Comparison of ENCODE assay signal across 8 mouse cellular contexts in genomic region chr7:58767257-58767656, GRCm38 (mm10).
DNase-seq lines count a peak whose midpoint lies in the region; ATAC-seq and TF ChIP-seq lines count a peak whose summit lies in the region.

No protein-coding gene starts in this region.

- 57% methylated on average over 6 of the region's 6 CpGs for WGBS in forebrain, embryonic 14.5 days
- 81% methylated on average over 6 of the region's 6 CpGs for WGBS in forebrain, embryonic 12.5 days
- 70% methylated on average over 6 of the region's 6 CpGs for WGBS in neural tube, embryonic 14.5 days
- WGBS in neural tube, embryonic 15.5 days: 74% methylated on average over 6 of the region's 6 CpGs
- 72% methylated on average over 6 of the region's 6 CpGs for WGBS in thymus, adult 2 months
- WGBS in kidney, embryonic 16.5 days: 83% methylated on average over 6 of the region's 6 CpGs

- H3K9ac ChIP-seq in forebrain, embryonic 14.5 days (ENCODE audit: low read length): no peak overlapping the region
- no peak overlapping the region for H3K9ac ChIP-seq in forebrain, embryonic 12.5 days
- no peak overlapping the region for H3K9ac ChIP-seq in neural tube, embryonic 14.5 days (replicated peaks; ENCODE audit: low read depth, low read length)
- no peak overlapping the region for H3K9ac ChIP-seq in neural tube, embryonic 15.5 days (replicated peaks)
- no peak overlapping the region for H3K9ac ChIP-seq in kidney, embryonic 16.5 days (replicated peaks; ENCODE audit: low read length)

- 0 out of 2 replicates have a peak, but pooled peaks cover 2% of the 10 kb centered on the region for H3K4me1 ChIP-seq in forebrain, embryonic 14.5 days (ENCODE audit: control insufficient read depth, insufficient read depth, low read length)
- no peaks in the 10 kb centered on the region for H3K4me1 ChIP-seq in forebrain, embryonic 12.5 days
- H3K4me1 ChIP-seq in neural tube, embryonic 14.5 days (ENCODE audit: control insufficient read depth, insufficient read depth, low read length): no peaks in the 10 kb centered on the region
- H3K4me1 ChIP-seq in neural tube, embryonic 15.5 days: peaks cover 7% of the 10 kb centered on the region; the same call in 1 of the 2 replicates
- H3K4me1 ChIP-seq in thymus, adult 2 months (replicated peaks; ENCODE audit: control insufficient read depth, insufficient read depth, low read length): peaks cover 18% of the 10 kb centered on the region
- H3K4me1 ChIP-seq in kidney, embryonic 16.5 days (ENCODE audit: insufficient read depth, low read length): no peaks in the 10 kb centered on the region

- H3K4me2 ChIP-seq in forebrain, embryonic 14.5 days (ENCODE audit: low read length): no peak overlapping the region
- H3K4me2 ChIP-seq in forebrain, embryonic 12.5 days: no peak overlapping the region
- no peak overlapping the region for H3K4me2 ChIP-seq in neural tube, embryonic 14.5 days (ENCODE audit: low read depth, low read length)
- H3K4me2 ChIP-seq in neural tube, embryonic 15.5 days: no peak overlapping the region
- no peak overlapping the region for H3K4me2 ChIP-seq in kidney, embryonic 16.5 days (replicated peaks; ENCODE audit: low read depth, low read length)

- no peak overlapping the region for H3K4me3 ChIP-seq in forebrain, embryonic 14.5 days (ENCODE audit: low read depth, low read length)
- H3K4me3 ChIP-seq in forebrain, embryonic 12.5 days (replicated peaks): no peak overlapping the region
- H3K4me3 ChIP-seq in neural tube, embryonic 14.5 days (ENCODE audit: low read depth, low read length): no peak overlapping the region
- H3K4me3 ChIP-seq in neural tube, embryonic 15.5 days (replicated peaks): no peak overlapping the region
- H3K4me3 ChIP-seq in thymus, adult 2 months (ENCODE audit: control insufficient read depth, insufficient read depth, low read length): no peak overlapping the region
- H3K4me3 ChIP-seq in kidney, embryonic 16.5 days (ENCODE audit: low read length): no peak overlapping the region

- peak; percentile 53 for DNase-seq in forebrain, embryonic 14.5 days (ENCODE audit: low spot score)
- peak; percentile 24 to 29 for DNase-seq in layer of hippocampus, postnatal 36 days
- peak; percentile 58 for DNase-seq in thymus, adult 2 months
- DNase-seq in urinary bladder, postnatal 10 days (ENCODE audit: low spot score): no peak

- no peak for TF ChIP-seq CTCF in thymus, adult 2 months (IDR thresholded peaks at IDR 0.05; ENCODE audit: borderline replicate concordance, control insufficient read depth, extremely low read depth, insufficient read depth, low read length, poor library complexity)

- no peak for TF ChIP-seq POLR2A in thymus, adult 2 months (IDR thresholded peaks at IDR 0.05; ENCODE audit: control insufficient read depth, extremely low read depth, insufficient read depth, low read length, poor library complexity)

- H3K36me3 ChIP-seq in forebrain, embryonic 14.5 days (ENCODE audit: control insufficient read depth, insufficient read depth, low read length): no peaks in the 10 kb centered on the region
- no peaks in the 10 kb centered on the region for H3K36me3 ChIP-seq in forebrain, embryonic 12.5 days (replicated peaks)
- no peaks in the 10 kb centered on the region for H3K36me3 ChIP-seq in neural tube, embryonic 14.5 days (ENCODE audit: control insufficient read depth, insufficient read depth, low read length)
- no peaks in the 10 kb centered on the region for H3K36me3 ChIP-seq in neural tube, embryonic 15.5 days
- no peaks in the 10 kb centered on the region for H3K36me3 ChIP-seq in thymus, adult 2 months (ENCODE audit: control insufficient read depth, insufficient read depth, low read length)
- no peaks in the 10 kb centered on the region for H3K36me3 ChIP-seq in kidney, embryonic 16.5 days (ENCODE audit: insufficient read depth, low read length)

- H3K9me3 ChIP-seq in forebrain, embryonic 14.5 days (replicated peaks; ENCODE audit: control insufficient read depth, low read length): no peaks in the 10 kb centered on the region
- no peaks in the 10 kb centered on the region for H3K9me3 ChIP-seq in forebrain, embryonic 12.5 days
- H3K9me3 ChIP-seq in neural tube, embryonic 14.5 days (ENCODE audit: control insufficient read depth, low read length): no peaks in the 10 kb centered on the region
- H3K9me3 ChIP-seq in neural tube, embryonic 15.5 days (replicated peaks): no peaks in the 10 kb centered on the region
- H3K9me3 ChIP-seq in kidney, embryonic 16.5 days (ENCODE audit: low read length): no peaks in the 10 kb centered on the region

- H3K27ac ChIP-seq in forebrain, embryonic 14.5 days (ENCODE audit: low read depth, low read length): no peak overlapping the region
- no peak overlapping the region for H3K27ac ChIP-seq in forebrain, embryonic 12.5 days
- H3K27ac ChIP-seq in neural tube, embryonic 14.5 days (ENCODE audit: low read depth, low read length): no peak overlapping the region
- H3K27ac ChIP-seq in neural tube, embryonic 15.5 days (replicated peaks): no peak overlapping the region
- H3K27ac ChIP-seq in thymus, adult 2 months (ENCODE audit: control insufficient read depth, insufficient read depth, low read length): peak overlapping the region; percentile 49
- no peak overlapping the region for H3K27ac ChIP-seq in kidney, embryonic 16.5 days (ENCODE audit: low read length)

- no peaks in the 10 kb centered on the region for H3K27me3 ChIP-seq in forebrain, embryonic 14.5 days (replicated peaks; ENCODE audit: control insufficient read depth, insufficient read depth, low read length)
- no peaks in the 10 kb centered on the region for H3K27me3 ChIP-seq in forebrain, embryonic 12.5 days
- no peaks in the 10 kb centered on the region for H3K27me3 ChIP-seq in neural tube, embryonic 14.5 days (ENCODE audit: control insufficient read depth, insufficient read depth, low read length)
- H3K27me3 ChIP-seq in neural tube, embryonic 15.5 days (replicated peaks): no peaks in the 10 kb centered on the region
- no peaks in the 10 kb centered on the region for H3K27me3 ChIP-seq in thymus, adult 2 months (ENCODE audit: control insufficient read depth, insufficient read depth, low read length)
- no peaks in the 10 kb centered on the region for H3K27me3 ChIP-seq in kidney, embryonic 16.5 days (ENCODE audit: insufficient read depth, low read length)

- peak; percentile 65 for ATAC-seq in forebrain, embryonic 14.5 days
- ATAC-seq in forebrain, embryonic 12.5 days (ENCODE audit: low FRiP score): no peak
- ATAC-seq in neural tube, embryonic 14.5 days (ENCODE audit: low read depth): peak; percentile 42; the same call in 1 of the 2 replicates
- ATAC-seq in neural tube, embryonic 15.5 days (ENCODE audit: low FRiP score): no peak
- ATAC-seq in kidney, embryonic 16.5 days (ENCODE audit: low FRiP score, low TSS enrichment): no peak

Comparison
In these comparisons a context has a peak if more than half of its experiments do, and no peak if none do; other contexts are left out.
1. ATAC-seq: peak in forebrain, embryonic 14.5 days (single experiment) and neural tube, embryonic 14.5 days (single experiment); none in forebrain, embryonic 12.5 days (single experiment), neural tube, embryonic 15.5 days (single experiment) and kidney, embryonic 16.5 days (single experiment).